Mouse (Mus musculus) heart, postnatal 0 days (tissue): ENCODE data around the gene Hoga1.

ENCODE experiments used
- CTCF ChIP-seq: IDR thresholded peaks from 2 replicates; pipeline ENCODE4 v1.5.1; 2016; ENCODE audit warnings: antibody characterized with exemption, control low read depth, low read depth
- EP300 ChIP-seq: IDR thresholded peaks from 2 replicates; pipeline ENCODE4 v1.6.1; 2016; ENCODE audit warnings: antibody characterized with exemption, low read depth

DNA sequence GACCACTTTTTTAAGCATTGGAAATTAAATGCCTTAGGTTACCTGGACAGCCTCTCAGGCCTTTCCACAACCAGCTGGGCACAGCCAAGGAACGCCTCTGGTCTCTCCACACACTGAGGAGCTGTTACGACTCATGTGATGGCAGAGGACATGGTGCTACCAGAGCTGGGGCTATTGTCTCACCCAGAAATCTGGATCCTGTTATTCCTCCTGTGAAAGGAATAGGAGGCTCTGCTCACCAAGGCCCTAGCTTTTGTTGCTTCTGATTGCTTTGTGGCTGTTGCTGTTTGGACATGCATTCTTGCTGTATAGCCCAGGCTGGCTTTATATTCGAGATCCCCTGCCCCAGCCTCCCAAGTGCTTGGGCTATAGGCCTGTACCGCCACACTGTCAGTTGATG is 29.2 kb upstream of the Hoga1 start:
- TF ChIP-seq CTCF: no peak
- no peak for TF ChIP-seq EP300
